Mouse (Mus musculus): ENCODE data around the gene Ezr. TPM values are rescaled to one million over a fixed set of nuclear protein-coding genes. Genes with fewer than 3 reads are reported as not detected.

Ezr gene
- 53.9 and 94.4 TPM in 2 replicates for polyA plus RNA-seq (2015; fragmentation: Nextera tagmentation; extraction: Ambion mirVana)

DNA sequence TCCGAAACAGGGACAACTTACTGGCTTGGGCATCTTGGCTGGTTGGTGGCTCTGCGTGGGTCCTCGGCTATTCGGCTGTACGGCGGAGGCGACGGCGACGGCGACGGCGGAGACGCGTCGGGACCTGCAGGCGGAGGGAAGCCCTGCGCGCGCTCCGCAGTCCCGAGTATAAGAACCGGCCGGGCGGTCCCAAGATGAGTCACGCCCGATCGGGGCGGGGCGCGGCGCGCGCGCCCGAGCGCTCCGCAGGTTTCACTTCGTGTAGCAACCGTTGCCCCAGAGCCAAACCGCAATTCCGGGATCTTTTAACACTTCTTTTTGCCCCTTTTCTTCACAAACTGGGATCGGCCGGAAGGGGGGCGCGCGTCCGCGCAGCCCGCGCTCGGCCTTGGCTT is at the start of gene Ezr:
Gene Ezr, minus strand, starts transcription at position 174 of the 395 bp plus-strand sequence.
- Histone ChIP-seq H3K4me2 (peak within 1 kb of the TSS; percentile 95), H3K36me3 (no peaks in the 10 kb centered on the region), H3K4me1 (replicated peaks) (peaks cover 35% of the 10 kb centered on the region), H3K27ac (peak within 1 kb of the TSS; percentile 72), H3K4me3 (peak within 1 kb of the TSS; percentile 65), H3K27me3 (peaks cover 61% of the 10 kb centered on the region), H3K9ac (peak within 1 kb of the TSS; percentile 75), H3K9me3 (no peaks in the 10 kb centered on the region)
- WGBS = under 1% methylated on average over 52 of the region's 52 CpGs
- ATAC-seq (ENCODE audit: low FRiP score) = peak; percentile 79

DNA sequence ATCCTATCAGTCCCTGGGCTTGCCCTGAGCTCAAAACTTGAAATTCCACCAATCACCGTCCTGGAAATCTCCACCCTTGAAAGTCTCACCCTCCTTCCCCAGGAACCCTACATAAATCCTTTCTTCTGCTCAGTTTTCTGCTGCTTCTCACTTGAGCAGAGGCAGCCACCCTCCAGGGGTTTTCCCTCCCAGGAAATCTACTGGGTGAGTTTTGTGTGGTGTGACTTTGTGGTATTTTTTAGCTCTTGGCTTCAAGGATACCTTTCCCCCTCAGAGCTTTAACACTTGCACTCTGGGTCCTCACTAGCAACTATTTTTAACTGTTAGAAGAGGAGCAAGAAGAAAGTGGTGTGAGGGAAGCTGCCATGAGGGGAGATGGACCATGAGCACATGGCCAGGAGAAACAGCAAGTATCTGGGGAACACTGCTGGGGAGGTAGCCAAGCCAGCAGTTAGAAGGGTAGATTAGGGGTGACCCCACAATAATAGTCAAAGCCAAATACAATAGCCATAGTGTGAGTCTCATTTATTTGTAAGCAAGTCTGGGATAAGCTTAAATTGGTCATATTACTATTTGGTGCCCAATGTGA is 47.5 kb upstream of the Ezr start:
- Histone ChIP-seq H3K27me3 (peaks cover 3% of the 10 kb centered on the region; the same call in 1 of the 2 replicates), H3K9ac (no peak overlapping the region), H3K9me3 (no peaks in the 10 kb centered on the region), H3K36me3 (no peaks in the 10 kb centered on the region), H3K27ac (no peak overlapping the region), H3K4me1 (replicated peaks) (peaks cover 15% of the 10 kb centered on the region), H3K4me2 (no peak overlapping the region), H3K4me3 (no peak overlapping the region)
- no peak for ATAC-seq (ENCODE audit: low FRiP score)
- WGBS = 75% methylated on average over 1 of the region's 1 CpGs

GRCm38 (mm10) chr17:6828531-6829150 is 46.1 kb upstream of the Ezr start:
- Histone ChIP-seq H3K4me1 (replicated peaks) (peaks cover 15% of the 10 kb centered on the region), H3K4me3 (peak overlapping the region; percentile 60), H3K27me3 (peaks cover 3% of the 10 kb centered on the region; the same call in 1 of the 2 replicates), H3K9ac (peak overlapping the region; percentile 77), H3K27ac (peak overlapping the region; percentile 99), H3K9me3 (no peaks in the 10 kb centered on the region), H3K36me3 (no peaks in the 10 kb centered on the region), H3K4me2 (peak overlapping the region; percentile 74)
- 82% methylated on average over 7 of the region's 7 CpGs for WGBS
- ATAC-seq (ENCODE audit: low FRiP score) = no peak

DNA sequence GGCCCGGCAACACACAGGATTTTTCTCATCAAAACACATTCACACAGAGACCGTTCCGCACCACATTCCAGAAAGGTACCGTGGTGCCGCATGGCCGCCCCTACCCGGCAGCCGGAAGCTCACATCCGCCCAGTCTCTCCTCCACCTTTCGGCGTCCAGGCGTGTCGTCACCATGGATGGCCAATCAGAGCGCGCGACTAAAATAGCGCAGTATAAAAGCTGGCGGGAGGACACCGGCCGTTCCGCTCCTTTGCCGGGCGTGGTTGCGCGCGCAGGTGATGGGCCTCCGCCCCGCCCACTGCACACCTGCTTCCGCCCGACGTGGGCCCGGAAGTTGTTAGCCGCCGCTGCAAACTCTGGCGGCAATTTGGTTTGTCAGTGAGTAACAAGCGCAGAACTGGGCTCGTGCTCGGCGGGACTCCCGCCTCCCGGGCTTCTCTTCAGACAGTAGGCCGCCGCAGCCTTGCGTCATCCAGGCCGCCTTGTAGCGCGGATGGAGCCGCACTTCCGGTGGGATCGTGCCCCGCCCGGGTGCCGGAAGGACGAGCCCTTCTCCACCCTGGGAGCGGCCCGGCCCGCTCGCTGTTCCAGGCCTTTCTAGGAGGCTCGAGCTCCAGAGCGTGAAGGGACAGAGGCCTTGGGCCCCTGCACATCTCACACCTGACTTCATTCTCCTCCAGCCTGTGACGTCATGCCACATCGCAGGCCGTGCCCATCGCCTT is 45.3 kb upstream of the Ezr start:
- peaks cover 3% of the 10 kb centered on the region; the same call in 1 of the 2 replicates for H3K27me3 ChIP-seq
- H3K27ac ChIP-seq = peak overlapping the region; percentile 99
- H3K4me3 ChIP-seq = peak overlapping the region; percentile 60
- peak; percentile 99 for ATAC-seq (ENCODE audit: low FRiP score)
- peak overlapping the region; percentile 77 for H3K9ac ChIP-seq
- no peaks in the 10 kb centered on the region for H3K9me3 ChIP-seq
- peaks cover 15% of the 10 kb centered on the region for H3K4me1 ChIP-seq (replicated peaks)
- peak overlapping the region; percentile 74 for H3K4me2 ChIP-seq
- 1% methylated on average over 64 of the region's 64 CpGs for WGBS
- H3K36me3 ChIP-seq = no peaks in the 10 kb centered on the region

GRCm38 (mm10) chr17:6827159-6827733 is 44.7 kb upstream of the Ezr start:
- Histone ChIP-seq H3K4me2 (peak overlapping the region; percentile 74), H3K9me3 (no peaks in the 10 kb centered on the region), H3K27me3 (peaks cover 3% of the 10 kb centered on the region; the same call in 1 of the 2 replicates), H3K4me1 (replicated peaks) (peaks cover 15% of the 10 kb centered on the region), H3K36me3 (no peaks in the 10 kb centered on the region), H3K4me3 (peak overlapping the region; percentile 60), H3K27ac (peak overlapping the region; percentile 99), H3K9ac (peak overlapping the region; percentile 77)
- peak; percentile 5; the same call in 1 of the 2 replicates for ATAC-seq (ENCODE audit: low FRiP score)
- WGBS = 37% methylated on average over 10 of the region's 10 CpGs

GRCm38 (mm10) chr17:6816796-6817195 is 34.2 kb upstream of the Ezr start:
- no peak overlapping the region for H3K27ac ChIP-seq
- ATAC-seq (ENCODE audit: low FRiP score) = no peak
- no peak overlapping the region for H3K4me3 ChIP-seq
- H3K4me1 ChIP-seq (replicated peaks) = peaks cover 10% of the 10 kb centered on the region
- 87% methylated on average over 5 of the region's 5 CpGs for WGBS
- H3K9me3 ChIP-seq = 0 out of 2 replicates have a peak, but pooled peaks cover 3% of the 10 kb centered on the region
- no peak overlapping the region for H3K9ac ChIP-seq
- H3K36me3 ChIP-seq = no peaks in the 10 kb centered on the region
- H3K4me2 ChIP-seq = no peak overlapping the region
- no peaks in the 10 kb centered on the region for H3K27me3 ChIP-seq

DNA sequence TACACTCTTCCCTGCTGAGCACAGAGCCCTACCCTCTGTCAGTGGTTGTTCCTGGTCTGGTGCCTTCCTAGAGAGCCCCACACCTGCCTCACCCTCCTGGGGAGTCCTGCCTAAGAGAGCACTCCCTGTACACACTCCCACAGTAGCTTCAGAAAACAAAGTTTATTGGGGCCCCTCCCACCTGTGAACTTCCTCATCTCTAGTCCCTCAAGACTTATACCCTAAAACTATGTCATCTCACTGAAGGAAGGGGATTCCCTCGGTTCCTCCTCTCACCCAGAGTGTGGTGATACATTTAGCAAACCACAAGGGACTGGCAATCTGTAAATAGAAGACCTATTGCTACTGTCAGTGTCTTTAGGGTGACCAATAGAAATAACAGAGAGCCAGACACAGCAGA is 33.6 kb upstream of the Ezr start:
- ATAC-seq (ENCODE audit: low FRiP score) = no peak
- Histone ChIP-seq H3K4me2 (no peak overlapping the region), H3K4me1 (replicated peaks) (peaks cover 10% of the 10 kb centered on the region), H3K9me3 (0 out of 2 replicates have a peak, but pooled peaks cover 3% of the 10 kb centered on the region), H3K27ac (no peak overlapping the region), H3K9ac (no peak overlapping the region), H3K4me3 (no peak overlapping the region), H3K27me3 (no peaks in the 10 kb centered on the region), H3K36me3 (no peaks in the 10 kb centered on the region)
- WGBS = 77% methylated on average over 1 of the region's 1 CpGs

- H3K4me3 ChIP-seq = no peak overlapping the region
- no peak overlapping the region for H3K9ac ChIP-seq
- 0 out of 2 replicates have a peak, but pooled peaks cover 3% of the 10 kb centered on the region for H3K9me3 ChIP-seq
- no peaks in the 10 kb centered on the region for H3K36me3 ChIP-seq
- peaks cover 10% of the 10 kb centered on the region for H3K4me1 ChIP-seq (replicated peaks)
- no peak for ATAC-seq (ENCODE audit: low FRiP score)
- WGBS = 56% methylated on average over 4 of the region's 4 CpGs
- H3K27me3 ChIP-seq = no peaks in the 10 kb centered on the region
- H3K4me2 ChIP-seq = no peak overlapping the region
- H3K27ac ChIP-seq = no peak overlapping the region
Measured at GRCm38 (mm10) chr17:6814656-6815055, 32.1 kb upstream of the Ezr start.

GRCm38 (mm10) chr17:6812851-6813191 is 30.2 kb upstream of the Ezr start:
- Histone ChIP-seq H3K9ac (no peak overlapping the region), H3K36me3 (no peaks in the 10 kb centered on the region), H3K27ac (no peak overlapping the region), H3K4me1 (replicated peaks) (peaks cover 15% of the 10 kb centered on the region), H3K4me3 (no peak overlapping the region), H3K27me3 (no peaks in the 10 kb centered on the region), H3K9me3 (no peaks in the 10 kb centered on the region), H3K4me2 (no peak overlapping the region)
- 9% methylated on average over 3 of the region's 3 CpGs for WGBS
- no peak for ATAC-seq (ENCODE audit: low FRiP score)

DNA sequence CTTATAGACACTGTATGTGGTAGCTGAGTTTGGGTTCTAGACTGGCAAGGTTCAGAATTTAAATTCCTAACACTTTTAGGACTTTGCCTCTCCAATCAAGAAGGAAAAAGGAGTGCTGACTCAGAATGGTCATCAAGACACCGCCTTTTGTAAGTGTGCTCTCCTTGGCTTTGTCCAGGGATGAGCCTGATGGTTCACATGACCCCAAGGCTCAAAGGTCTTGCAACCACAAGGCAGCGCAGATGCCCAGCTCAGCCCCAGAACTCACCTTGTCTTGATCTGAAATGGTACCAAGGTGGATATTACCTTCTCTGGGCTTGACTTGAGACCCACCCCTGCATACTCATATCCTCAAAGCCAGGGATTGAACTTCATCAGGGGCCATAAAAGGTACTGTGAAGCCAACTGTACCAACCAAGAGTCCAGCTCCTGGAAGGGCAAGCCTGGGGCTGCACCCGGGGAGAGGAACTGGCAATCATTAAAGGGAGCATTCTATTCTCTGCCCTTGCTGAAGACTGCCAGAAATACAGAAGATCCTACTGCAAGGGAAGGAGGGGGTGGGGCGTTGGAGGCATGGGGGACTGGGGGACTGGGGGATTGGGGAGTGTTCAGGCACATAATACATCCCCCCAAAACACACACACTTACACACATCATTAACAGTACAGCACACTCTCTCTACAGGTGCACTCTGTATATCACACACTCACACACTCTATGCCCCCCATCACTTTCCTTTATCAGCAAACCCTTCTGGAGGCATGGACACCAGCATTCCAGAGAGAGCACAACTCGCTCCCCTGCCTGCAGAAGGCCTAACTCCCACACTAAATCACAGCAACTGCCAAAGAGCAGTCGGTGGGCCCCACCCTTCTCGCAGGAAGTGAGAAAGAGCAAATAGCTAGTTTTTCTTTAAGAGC is 29.6 kb upstream of the Ezr start:
- Histone ChIP-seq H3K9me3 (no peaks in the 10 kb centered on the region), H3K4me2 (no peak overlapping the region), H3K4me3 (no peak overlapping the region), H3K27me3 (no peaks in the 10 kb centered on the region), H3K36me3 (no peaks in the 10 kb centered on the region), H3K4me1 (replicated peaks) (peaks cover 15% of the 10 kb centered on the region), H3K9ac (no peak overlapping the region), H3K27ac (no peak overlapping the region)
- 43% methylated on average over 7 of the region's 7 CpGs for WGBS
- ATAC-seq (ENCODE audit: low FRiP score) = no peak

- H3K4me1 ChIP-seq (replicated peaks) = peaks cover 15% of the 10 kb centered on the region
- WGBS = 70% methylated on average over 3 of the region's 3 CpGs
- no peaks in the 10 kb centered on the region for H3K9me3 ChIP-seq
- H3K27ac ChIP-seq = no peak overlapping the region
- ATAC-seq (ENCODE audit: low FRiP score) = no peak
- H3K27me3 ChIP-seq = no peaks in the 10 kb centered on the region
- H3K36me3 ChIP-seq = no peaks in the 10 kb centered on the region
- H3K4me2 ChIP-seq = no peak overlapping the region
- H3K4me3 ChIP-seq = no peak overlapping the region
- no peak overlapping the region for H3K9ac ChIP-seq
Measured at GRCm38 (mm10) chr17:6809331-6809730, 26.7 kb upstream of the Ezr start.

All from hindbrain, embryonic 13.5 days (tissue).